Mouse (Mus musculus): ENCODE data around the gene Znhit1. TPM values are rescaled to one million over a fixed set of nuclear protein-coding genes. Genes with fewer than 3 reads are reported as not detected.
"Not testable (repeated sequence)": the region's sequence is repeated elsewhere in the genome, so short reads cannot be mapped to it uniquely, and the experiment has no call there.

Znhit1 gene
- polyA plus RNA-seq, 3 experiments from 2014 or later: 52.8 to 60.9 (median 60.7) TPM

DNA sequence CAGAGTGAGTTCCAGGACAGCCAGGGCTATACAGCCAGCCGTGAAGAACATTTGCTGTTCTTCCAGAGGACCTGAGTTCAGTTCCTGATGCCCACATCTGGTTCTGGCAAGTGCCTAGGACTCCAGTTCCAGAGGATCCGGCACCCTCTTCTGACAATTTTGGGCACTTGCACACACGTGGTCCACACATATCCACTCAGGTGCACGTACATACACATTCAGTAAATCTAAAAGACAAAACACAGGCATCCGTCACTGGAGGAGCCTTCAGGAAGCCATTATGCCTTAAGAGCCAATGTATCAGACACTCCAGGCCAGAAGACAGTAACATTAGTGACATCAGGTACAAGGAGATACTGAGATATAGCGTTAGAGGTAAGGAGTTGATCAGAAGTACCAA, 37.3 kb downstream of the Znhit1 start:
- ATAC-seq: no peak

- ATAC-seq: not testable (repeated sequence)
These were observed 38.1 kb downstream of the Znhit1 start for GRCm38 (mm10) chr5:136949551-136950336.

GRCm38 (mm10) chr5:136947874-136948273, 39.9 kb downstream of the Znhit1 start:
- ATAC-seq: no peak

DNA sequence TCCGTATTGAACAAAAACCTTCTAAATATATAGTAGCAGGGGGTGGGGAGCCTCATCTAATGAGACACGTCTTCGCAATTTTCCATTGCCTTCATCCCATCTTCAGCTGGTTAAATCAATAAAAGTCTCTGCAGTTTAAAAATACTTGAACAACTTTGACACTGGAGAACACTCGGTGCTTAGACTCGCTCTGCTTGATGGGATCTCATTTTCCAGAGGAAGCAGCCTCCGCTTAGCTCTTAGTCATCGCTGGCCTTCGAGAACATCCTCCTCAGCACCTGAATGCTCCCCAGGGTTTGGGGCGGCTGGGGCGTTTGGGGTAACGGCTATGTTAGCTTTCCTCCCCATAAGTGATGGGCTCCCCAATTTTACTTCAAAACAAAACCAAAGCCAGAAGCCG, 42.7 kb downstream of the Znhit1 start:
- no peak for ATAC-seq

DNA sequence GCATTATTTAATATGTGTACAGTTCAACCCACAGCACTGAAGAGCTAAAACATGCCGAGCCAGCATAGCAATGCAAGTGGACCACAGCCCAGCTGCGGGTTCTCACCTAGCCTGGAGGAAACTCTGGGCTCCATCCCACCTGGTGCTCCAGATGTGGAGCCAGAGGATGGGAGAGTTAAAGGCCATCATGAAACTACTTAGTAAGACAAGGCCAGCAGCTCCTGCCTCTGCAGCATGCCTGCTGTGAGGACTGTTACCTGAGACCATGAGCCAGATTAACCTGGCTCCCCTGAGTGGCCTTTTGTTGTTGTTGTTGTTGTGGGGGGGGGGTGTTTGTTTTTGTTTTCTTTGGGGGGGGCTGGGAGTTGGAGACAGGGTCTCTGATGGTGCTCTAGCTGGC, 44.4 kb downstream of the Znhit1 start:
- ATAC-seq: no peak

- no peak for ATAC-seq
These were observed 45.0 kb downstream of the Znhit1 start for GRCm38 (mm10) chr5:136942781-136943180.

GRCm38 (mm10) chr5:136940845-136941560, 46.8 kb downstream of the Znhit1 start:
- no peak for ATAC-seq

GRCm38 (mm10) chr5:136940029-136940428, 47.8 kb downstream of the Znhit1 start:
- not testable (repeated sequence) for ATAC-seq

- ATAC-seq: no peak
These were observed 48.5 kb downstream of the Znhit1 start for GRCm38 (mm10) chr5:136939284-136939683.

- ATAC-seq: no peak
These were observed 50.2 kb downstream of the Znhit1 start for GRCm38 (mm10) chr5:136937621-136938020.

DNA sequence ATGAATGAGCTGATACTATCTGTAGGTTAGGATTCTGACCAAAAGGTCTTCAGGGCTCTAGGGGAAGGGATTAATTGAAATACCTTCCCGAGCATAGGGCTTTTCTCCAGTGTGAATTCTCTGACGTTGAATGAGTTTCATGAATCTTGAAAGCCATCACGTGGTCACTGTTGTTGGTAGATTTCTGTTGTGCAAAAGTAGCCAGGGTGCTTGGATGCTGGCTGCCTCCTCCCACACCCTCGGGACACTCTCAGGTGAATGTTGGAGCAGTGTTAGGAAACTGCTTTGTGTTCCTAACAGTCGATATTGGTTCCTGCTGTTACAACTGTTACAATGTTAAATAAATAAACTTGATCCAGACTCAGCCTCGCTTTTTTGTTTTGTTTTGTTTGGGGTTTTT, 51.1 kb downstream of the Znhit1 start:
- no peak for ATAC-seq

DNA sequence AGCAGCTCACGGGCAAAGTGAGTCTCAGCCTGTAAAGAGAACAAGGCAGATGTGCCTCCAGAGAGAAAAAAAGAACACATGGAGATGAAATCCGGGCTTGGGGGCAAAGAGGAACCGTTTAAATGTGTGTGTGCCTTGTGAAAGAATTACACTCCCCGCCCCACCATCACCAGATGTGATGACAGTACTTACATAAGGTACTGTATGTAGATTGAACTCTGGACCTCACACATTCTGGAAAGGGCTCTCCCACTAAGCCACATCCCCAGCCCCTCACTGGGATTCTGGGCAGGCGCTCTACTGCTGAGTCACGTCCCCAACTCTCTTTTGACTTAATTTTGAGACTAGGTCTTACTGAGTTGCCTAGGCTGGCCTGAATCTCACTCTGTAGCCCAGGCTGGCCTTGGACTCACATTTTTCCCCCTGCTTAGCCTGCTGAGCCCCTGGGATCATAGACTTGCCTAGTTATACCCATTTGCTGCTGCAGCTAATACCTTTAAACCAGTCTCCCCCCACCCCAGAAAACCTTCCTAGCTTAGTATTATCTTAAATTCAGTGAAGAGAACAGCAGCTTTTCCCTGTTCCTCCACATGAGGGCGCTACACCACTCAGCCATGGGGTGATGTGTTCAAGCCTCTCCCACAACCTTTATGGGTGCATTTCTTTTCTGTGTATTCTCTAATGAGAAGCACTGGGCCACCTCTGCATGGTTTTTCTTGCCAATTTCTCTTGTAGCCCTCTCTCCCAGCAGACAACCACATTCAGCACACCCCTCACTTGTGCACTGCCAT, 51.7 kb downstream of the Znhit1 start:
- no peak for ATAC-seq

DNA sequence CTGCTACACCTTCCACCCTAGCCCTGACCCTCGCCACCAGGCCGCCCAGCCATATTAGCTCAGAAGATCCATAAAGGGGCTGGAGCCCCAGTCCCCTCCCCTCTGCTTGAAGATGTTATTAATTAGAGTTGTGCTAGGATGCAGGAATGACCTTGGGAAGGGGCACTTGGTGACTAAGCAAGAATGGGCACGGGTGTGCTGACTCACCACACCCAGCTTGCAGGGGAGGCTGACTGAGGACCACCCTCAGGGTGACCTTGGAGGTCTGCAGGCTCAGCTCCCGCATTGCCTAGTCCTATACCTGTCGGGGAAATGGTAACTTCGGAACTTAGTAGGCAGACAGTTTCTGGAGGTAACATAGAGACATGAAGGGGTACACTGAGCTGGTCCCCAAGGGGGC, 53.9 kb downstream of the Znhit1 start:
- ATAC-seq: no peak

DNA sequence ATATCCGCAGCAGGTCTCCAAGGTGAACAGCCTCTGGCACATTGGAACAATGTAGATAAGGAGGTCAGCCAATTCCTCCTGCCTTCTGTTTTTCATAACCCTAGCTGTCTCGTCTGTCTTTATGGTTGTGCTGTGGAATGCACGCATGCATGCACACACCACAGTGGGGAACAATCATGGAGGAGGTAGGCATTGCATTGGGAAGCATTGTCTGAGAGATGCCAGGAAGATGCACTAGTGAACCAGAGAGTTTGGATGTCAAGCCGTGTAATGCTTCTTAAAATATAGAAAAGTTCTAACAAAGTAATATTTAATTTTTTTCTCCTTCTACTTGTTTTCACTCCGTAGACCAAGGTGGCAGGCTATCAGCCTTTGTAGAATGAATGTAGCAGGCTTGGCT, 54.9 kb downstream of the Znhit1 start:
- no peak for ATAC-seq

Other genes with a start within 250 kb of the Znhit1 start
- gene Col26a1, start 104.8 kb downstream of the Znhit1 start, polyA plus RNA-seq (2017; shearing (Covaris generic)): not detected
- gene Ift22, start 79.9 kb downstream of the Znhit1 start, polyA plus RNA-seq (2017; shearing (Covaris generic)): 10 to 100 TPM in 2 of 3 experiments, 1 to 10 TPM in 1; 8.0 to 13.1 (median 11.1) TPM
- gene Fis1, start 34.7 kb downstream of the Znhit1 start, polyA plus RNA-seq (2017; shearing (Covaris generic)): 100 to 1,000 TPM; 413 to 465 (median 425) TPM
- not detected for gene Cldn15, start 21.4 kb downstream of the Znhit1 start, polyA plus RNA-seq (2017; shearing (Covaris generic))
- gene Plod3, start 1.0 kb downstream of the Znhit1 start, polyA plus RNA-seq (2017; shearing (Covaris generic)): 1 to 10 TPM; 4.7 to 6.7 (median 5.1) TPM
- gene Vgf, start 38.4 kb upstream of the Znhit1 start, polyA plus RNA-seq (2017; shearing (Covaris generic)): not detected
- gene Ap1s1, start 58.1 kb upstream of the Znhit1 start, polyA plus RNA-seq (2017; shearing (Covaris generic)): 100 to 1,000 TPM in 1 of 3 experiments, 10 to 100 TPM in 2; 66.7 to 117 (median 68.0) TPM
- not detected for gene Serpine1, start 84.2 kb upstream of the Znhit1 start, polyA plus RNA-seq (2017; shearing (Covaris generic))
- 10 to 100 TPM; 12.2 to 16.5 (median 15.0) TPM for gene Trim56, start 128.2 kb upstream of the Znhit1 start, polyA plus RNA-seq (2017; shearing (Covaris generic))
- not detected for gene Muc3, start 161.3 kb upstream of the Znhit1 start, polyA plus RNA-seq (2017; shearing (Covaris generic))
- gene Muc3a, start 224.4 kb upstream of the Znhit1 start, polyA plus RNA-seq (2017; shearing (Covaris generic)): 1 to 10 TPM; 2.3 to 4.8 (median 4.2) TPM